Mouse (Mus musculus): ENCODE measurements at regions not wholly inside any gene's neighbourhood (a gene's known extent, or its start where the extent isn't known, plus 50 kb on each side); places are given as distances from the start of the nearest gene placed in this dataset.
A peak's percentile ranks its signal among the peaks of the same experiment; 100 is the strongest.

DNA sequence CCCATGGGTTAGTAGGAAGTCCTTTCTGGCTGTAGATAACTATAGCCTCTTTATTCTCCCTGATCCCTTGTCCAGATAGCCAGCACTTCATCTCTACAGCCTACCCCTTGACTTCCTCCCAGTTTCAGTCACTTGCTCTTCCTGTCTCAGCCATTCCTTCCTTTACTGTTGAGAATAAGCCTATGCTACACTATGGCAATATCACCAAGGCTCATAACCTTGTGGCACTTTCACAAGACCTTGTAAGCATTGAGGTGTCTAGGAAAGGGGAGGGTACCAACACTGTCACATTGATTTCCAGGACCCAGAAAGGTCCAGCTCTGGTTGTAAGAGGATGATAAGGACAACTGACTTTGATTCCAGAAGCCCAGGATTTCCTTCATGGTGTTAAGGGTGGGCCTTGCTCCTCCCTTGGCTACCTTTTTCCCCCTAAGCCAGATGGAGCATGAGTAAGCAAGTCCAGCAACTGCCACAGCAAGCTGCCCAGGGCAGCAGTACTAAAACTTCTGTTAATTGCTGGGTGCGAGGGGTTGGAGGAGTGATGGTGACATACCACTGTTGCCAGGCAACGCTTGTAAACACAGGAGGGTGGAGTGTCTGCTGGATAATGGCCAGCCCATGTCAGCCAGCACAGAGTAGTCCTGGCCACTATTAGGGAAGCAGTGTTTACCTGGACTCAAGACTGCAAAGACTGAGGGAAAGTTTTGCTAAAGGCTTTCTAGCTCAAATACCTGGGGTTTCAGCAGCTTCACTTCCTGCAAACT, 75.7 kb downstream of the Ankrd16 start:
- peak; percentile 2 to 4 for DNase-seq

DNA sequence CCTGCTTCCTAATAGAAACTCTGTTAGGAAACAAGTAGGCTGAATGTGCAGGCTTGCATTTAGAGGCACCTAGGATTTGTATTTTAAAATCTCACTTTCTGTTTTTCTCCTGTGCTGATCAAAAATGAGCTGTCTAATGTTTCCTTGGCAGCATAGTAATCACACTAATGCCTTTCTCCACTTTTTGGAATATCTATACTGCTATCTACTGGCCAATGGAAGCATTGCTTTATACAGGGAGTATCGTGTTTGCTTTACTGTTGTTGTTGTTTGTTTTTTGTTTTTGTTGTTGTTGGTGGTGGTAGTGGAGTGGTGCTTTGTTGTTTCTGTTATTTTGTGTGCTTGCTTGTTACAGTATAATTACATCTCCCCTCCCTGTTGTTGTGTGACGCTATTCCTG, 92.3 kb downstream of the Ankrd16 start:
- no peak for DNase-seq

DNA sequence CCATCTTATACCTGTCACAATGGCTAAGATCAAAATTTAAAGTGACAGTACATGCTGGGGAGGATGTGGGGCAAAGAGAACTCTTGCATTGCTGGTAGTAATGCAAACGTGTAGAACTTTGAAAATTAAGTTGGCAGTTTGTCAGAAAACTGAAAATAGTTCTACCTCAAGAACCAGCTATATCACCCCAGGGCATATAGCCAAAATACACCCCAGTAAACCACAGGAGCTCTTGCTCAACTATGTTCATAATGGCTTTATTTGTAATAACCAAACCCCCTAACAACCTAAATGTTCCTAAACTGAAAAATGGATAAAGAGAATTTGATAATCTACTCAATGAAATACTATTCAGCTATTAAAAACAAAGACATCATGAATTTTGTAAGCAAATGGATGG, 102.3 kb downstream of the Ankrd16 start:
- no peak for DNase-seq

DNA sequence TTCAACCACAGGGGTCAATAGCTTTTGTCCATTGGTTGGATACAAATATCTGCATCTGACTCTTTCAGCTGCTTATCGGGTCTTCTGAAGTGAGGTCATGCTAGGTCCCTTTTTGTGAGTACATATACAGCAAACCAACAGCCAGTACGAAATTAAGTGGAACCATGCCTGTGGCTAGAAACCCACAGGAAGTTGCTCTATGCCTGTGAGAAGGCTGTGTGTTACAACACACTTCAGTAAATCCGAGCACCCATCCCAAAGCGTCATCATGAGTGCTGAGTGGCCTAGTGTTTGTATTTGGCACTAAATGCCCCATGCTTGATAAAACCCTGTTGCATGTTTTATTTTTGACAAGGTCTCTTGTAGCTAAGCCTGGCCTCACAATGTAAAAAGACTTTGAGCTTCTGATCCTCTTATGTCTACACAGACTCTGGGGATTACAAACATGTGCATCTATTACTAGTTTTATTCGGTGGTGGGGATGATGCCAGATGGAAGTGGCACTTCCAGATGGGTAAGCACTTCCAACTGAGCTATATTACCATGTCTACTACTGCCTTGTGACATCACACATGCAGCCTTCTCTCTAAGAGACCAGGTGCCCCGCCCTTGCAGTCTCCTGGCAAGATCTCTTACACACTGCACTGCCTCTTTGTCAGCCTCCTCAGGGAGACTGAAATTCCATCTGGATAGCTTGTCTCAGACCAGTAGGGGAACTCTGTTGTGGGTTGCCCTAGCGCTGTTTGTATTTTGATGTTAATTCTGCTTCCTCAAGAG, 117.3 kb downstream of the Ankrd16 start:
- DNase-seq: no peak

DNA sequence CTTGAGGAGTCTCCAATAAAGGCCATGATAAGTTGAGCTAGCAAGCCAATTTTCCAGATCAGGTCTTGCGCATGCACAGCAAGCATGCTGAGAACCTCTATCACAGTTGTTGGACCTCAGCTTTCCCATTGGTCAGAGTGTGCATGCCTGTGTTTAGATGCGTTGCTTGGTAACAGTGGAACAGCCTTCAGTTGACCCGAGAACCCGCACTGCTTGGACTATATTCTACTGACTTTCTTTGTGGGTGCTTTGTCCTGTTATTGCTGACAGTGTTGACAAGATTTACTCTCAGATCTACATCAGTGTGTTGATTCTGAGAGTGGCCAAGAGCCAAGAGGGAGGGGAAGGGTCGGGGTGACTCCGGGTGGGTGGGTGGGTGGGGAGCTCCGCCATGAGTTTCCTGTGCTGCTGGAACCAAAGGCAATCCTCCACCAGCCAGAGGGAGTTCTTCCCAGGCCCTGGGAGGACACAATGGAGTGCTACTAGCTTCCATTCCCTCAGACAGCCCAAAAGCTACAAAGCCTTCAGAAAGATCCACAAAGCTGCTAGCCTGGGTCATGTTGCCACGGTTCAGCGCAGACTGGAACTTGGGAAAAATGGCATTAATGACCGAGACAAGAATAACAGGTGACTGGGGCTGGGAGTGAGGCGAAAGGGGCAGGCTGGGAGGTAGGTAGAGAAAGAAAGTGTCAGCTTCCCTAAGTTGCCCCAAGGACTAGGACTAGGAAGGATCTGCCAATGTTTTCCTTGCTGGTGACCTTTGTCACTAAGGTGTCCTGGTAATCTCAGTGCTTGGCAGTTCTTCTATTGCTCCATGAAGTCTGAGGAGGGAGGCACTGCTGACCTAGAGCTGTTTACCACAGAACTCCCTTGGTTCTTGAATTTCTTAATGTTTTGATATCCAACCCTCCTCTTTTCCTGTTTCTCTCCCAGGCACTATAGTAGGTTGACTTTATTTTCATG, 122.3 kb downstream of the Ankrd16 start:
- peak; percentile 8 to 14 for DNase-seq

DNA sequence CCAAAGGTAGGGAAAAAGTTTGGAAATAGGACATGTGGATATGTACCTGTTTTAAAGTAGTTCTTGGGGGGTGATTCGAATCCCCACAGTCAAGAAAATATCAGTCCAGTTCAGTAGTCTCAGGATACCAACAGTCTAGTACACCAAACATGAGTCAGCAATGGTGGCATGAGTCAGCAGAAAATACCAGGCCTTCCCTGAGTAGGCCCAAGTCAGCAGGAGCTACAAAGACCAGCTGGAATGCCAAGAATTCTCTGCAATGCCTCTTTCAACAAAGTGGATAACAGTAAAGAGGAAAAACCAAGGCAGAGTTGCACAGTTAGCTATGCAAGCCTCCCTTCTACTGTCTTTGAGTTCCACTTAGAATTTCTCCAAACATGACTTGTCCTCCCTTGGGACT, 137.1 kb downstream of the Ankrd16 start:
- no peak for DNase-seq

DNA sequence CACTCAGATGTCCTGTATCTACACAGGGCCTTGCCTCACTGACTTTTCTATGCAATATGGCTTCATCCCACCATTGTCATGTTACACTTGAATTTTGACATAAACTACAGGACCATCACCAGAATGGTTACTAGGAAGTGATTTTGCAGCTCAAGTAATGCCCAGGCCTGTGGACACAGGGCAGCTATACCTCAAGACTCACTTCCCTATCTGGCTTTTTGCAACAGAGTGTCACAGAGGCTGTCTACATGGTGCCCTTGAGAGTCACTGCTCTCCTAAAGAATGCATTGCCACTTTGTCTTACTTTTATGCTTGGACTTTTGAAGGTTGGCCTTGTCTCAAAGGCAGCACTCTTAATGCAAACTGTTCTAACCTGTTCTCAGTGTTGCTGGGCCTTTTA, 139.7 kb downstream of the Ankrd16 start:
- DNase-seq: no peak

DNA sequence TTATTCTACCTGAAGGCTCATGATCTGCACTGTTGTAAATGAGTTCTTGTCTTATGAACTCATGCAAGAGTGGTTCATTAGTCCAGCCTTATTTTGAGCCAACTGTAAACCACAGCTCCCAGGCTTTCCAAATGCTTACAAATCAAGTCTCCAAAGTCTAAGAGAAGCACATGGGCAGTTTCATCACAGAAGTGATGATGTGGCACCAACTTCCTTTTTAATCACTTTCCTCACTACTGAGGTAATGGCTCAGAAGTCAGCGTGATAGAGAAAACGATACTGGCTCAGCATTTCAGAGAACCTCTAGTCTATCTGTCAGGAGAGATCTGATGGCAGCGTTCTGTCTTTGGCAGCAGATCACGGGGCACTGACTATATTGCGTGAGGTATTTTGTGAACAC, 140.4 kb downstream of the Ankrd16 start:
- no peak for DNase-seq

DNA sequence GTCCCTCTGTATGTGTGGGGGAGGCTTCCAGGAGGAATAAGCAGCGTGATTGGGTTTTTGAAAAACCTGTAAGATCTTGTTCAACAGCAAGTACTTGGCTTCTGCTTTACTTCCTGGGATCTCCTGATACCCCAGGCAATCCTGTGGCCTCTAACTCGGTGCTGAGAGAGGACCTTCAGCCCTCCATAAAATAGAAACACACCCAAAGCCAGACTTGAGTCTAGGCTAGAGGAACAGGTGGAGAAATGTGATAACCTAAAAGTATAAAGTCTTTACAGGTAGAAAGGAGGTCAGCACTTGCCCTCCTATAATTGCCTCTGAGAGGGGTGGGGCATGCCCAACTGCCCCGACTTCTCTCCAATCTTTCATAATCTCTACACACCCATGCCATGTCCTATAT, 183.1 kb downstream of the Ankrd16 start:
- DNase-seq: no peak

DNA sequence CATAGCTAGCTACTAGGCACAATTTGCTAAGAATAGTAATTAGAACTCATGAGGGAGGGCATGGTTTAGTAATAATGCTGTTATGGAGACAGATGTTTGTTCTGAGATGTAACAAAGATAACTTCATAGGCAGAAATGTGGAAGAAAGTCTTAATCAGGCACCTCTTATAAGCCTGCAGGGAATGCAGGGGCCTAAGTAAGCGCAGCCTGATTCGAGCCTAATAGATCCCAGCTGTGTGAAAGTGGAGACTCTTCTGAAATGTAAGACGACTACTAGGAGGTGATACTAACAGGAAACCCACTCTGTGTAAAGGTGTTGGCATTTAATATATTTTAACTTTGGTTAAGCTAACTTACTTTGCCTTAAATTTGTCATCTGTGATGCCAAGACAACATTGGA, 187.7 kb downstream of the Ankrd16 start:
- DNase-seq: no peak

DNA sequence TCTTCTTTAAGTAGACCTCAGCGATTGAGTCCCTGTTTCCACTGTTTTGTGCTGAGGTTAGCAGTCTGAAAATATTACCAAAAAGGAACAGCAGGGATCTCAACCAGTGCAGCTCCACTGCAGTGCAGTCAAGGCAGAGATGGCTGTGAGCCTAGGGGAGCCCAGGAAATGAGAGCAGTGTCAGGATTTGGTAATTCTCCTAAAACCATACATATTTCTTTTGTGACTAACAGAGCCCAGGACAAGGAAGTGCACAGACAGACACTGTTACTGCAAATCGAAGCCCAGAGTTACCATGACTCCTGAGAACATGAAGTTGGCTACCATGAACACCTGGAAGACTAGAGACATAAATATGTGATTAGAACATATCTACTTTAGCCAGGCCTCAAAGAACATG, 189.3 kb downstream of the Ankrd16 start:
- no peak for DNase-seq

DNA sequence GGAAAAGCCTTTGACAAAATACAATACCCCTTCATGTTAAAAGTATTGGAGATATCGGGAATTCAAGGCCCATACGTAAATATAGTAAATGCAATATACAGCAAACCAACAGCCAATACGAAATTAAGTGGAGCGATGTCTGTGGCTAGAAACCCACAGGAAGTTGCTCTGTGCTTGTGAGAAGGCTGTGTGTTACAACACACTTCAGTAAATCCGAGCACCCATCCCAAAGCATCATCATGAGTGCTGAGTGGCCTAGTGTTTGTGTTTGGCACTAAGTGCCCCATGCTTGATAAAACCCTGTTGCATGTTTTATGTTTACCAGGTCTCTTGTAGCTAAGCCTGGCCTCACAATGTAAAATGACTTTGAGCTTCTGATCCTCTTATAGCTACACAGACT, 194.3 kb downstream of the Ankrd16 start:
- DNase-seq: no peak

DNA sequence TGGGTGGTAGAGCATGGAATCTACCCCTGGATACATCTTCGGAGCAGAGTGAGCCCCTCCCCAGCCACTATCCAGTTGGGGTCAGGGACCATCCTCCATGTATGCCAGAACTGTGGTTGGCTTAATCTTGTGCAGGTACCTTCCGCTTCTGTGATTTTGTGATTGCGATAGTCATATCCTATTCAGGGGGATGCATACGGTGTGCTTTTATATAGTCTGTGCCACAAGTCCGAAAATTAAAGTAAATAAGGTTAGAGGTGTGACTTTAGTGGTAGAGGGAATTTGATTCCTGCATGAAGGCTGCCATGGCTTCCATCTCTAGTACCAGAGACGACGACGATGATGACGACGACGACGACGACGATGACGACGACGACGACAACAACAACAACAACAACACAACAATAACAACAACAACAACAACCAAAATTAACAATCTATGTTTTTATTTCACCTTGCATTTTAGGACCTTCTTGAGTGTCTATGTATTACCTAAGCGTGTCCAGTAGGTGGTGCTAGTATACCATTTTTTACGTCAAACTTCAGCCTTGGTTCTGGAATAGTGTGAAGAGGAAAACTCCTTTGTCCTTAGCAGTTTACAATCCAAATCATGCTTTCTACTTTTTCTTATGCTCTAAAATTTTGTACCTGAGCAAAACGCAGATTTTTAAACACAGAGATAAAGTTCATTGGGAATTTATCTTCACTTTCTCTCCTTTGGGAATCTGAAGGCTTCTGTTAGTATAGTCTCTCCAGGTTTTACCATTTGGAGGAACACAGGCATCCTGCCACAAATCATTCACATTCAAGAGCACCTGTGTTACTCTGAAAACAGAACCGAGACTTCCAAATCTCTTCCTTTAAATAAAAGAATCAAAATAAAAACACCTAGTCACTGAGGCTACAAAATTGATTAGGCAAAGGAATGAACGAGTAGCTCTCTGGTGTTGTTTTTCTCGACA, 224.5 kb downstream of the Ankrd16 start:
- DNase-seq: no peak

DNA sequence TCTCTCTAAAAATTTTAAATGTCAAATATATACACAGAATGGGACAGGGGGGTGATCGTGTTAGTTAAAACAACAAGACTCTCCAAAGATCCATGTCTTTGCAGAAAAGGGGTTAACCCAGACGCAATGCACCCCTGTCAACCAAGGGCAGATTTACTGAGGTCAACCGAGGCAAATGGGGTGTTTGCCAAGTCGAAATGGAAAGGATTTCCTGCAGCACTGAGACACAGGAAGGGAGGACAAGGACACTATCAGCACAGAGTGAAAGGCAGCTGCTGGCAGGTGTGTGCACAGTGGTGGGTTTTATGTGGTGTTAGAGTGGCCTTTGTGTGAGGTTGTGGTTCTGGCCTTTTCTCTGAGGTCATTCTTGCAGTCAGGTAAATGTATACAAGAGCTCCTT, 226.7 kb downstream of the Ankrd16 start:
- peak; percentile 48 to 59 for DNase-seq

DNA sequence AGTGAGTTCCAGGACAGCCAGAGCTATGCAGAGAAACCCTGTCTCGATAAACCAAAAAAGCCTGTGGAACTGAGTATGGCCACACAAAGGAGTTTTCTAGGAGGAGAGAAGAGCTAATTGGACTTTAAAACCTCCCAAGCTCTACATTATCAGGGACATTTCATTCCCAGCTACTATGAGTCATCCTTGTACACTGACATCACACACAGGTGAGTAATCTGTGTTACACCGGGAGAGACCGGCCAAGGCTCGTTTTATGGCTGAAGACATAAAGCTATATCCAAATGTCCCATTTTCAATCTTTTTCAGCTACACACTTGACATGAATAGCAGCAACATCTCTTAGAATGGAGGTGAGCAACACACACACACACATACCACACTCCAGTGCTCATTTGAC, 229.5 kb downstream of the Ankrd16 start:
- no peak for DNase-seq

DNA sequence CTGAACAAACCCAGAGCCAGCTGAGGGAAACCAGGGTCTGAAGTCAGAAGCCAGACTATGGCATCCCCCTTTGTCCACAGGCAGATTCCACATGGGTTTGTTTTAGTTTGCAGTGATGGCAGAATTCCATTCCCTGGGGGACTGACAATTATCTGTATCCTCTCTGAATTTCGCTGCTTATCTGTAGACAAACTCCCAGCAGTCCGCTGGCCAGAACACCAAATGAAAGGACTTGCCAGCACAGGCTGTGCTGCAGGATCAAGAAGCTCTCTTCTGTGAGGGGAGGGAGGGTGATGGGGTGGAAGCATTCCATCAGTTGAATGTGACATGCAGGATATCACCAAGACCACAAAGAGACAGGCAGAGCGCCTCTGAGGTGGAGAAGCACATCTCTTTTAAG, 233.8 kb downstream of the Ankrd16 start:
- DNase-seq: peak; percentile 22 to 37

DNA sequence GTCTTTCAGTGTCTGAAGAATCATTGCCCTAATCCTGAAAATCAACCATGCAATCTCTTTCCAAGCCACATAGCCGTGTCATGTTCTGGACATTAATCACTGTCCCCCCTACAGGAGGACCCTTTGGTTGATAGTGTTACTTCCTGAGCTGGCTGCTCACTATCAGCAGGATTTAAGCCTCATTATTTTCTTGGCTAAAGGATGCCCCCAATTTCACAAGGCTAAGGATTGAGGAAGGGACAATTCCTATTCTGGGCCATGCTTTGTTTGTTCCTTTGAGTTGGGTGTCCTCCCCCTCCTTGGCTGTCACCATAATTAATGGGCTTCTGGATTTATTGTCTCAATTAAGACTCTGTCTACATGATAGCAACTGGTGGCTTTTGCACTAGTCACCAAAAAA, 241.9 kb downstream of the Ankrd16 start:
- DNase-seq: peak in 1 of 2 experiments; percentile 46

DNA sequence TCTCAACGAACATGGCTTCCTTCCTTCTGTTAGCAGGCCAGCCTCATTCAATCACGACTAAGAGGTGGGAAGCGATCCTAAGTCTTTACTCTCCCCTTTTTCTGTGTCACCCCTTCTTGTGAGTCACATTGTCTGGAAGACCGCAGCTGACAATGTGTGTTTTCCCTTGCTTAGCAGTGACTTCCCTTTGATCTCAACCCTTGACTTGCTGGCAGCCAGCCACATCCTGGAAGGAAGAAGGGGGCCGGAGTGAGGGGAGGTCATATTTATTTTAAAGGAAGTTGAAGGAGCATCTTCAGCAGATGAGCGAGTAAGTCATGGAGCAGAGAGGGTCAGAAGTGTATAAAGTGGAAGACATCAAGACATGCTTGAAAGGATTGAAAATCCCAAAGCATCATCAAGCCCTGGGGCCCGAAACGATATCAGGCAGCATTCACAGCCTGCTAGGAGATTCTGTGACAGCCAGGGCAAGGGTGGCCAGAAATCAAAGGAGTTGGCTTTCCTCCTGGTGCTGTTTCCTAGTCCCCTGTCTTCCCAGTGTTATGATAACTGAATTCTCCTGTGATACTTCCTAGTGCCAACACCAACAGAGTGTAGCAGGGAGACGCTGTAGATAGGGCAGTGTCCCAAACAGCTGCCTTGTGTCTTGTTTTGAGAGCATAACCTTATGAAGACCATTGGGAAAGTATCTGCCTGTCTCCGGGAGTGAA, 245.9 kb downstream of the Ankrd16 start:
- DNase-seq: peak; percentile 82 to 87

DNA sequence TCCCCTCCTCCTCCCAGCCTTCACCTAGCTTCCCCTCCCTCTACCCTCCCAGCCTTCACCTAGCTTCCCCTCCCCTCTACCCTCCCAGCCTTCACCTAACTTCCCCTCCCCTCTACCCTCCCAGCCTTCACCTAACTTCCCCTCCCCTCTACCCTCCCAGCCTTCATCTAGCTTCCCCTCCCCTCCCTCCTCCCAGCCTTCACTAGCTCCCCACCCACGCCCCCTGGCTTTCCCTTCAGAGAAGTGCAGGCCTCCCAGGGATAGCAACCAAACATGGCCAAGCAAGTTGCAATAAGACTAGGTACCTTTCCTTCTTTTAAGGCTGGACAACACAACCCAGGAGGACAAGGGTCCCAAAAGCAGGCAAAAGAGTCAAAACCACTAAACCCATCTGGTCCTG, 248.5 kb downstream of the Ankrd16 start:
- DNase-seq: no peak

DNA sequence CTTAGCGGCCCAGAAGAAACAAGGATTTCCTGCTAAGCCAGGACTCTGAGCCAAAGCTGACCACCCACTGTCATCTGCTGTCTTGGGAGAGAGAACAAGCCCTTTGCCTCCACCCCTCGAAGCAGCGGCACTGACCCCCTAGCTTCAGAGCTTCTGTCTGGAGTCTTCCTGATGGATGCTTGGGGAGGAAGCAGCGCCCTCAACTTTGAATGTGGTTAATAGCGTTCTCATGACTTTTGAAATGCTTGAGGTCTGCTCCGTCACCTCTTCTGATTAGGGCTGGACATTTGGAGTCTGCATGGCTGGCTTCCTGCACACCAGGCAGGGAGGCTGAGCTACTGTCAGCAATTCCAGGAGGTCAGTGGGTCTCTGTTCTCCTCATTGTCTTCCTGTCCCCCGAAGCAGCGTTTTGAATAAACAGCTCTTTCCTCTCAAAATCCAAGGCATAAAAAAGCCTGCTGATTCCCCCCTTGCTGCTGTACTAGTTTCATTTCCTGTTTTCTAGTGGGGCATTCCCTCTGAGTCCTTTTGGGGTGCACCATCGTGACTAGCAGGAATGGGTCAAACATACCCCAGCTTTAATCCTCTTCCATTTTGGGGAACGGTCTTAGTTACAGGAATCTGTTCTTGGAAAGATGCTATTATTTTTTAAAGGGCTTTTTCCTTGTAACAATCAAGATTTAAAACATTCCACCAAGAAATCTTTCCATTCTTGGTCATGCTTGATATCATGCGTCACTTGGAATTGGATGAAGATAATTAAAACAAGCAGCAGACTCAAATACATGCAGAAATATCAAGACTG, 256.0 kb downstream of the Ankrd16 start:
- peak; percentile 54 to 61 for DNase-seq

DNA sequence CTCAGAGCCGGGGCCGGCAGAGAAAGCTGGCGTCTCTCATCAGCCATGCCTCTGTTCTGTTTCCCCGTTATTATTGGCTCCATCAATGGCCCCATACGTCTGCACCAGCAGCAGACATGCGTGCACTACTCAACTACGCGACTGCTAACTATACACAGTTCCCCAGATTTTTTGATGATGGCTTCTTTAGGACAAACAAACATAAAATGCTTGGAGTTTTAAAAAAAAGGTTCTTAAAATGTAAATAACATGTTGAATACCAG, 256.6 kb downstream of the Ankrd16 start:
- no peak for DNase-seq

Measured in kidney, postnatal 36 days (tissue).